Mouse (Mus musculus) mammary gland, adult 2 months (tissue): ENCODE results near the gene Cox18. TPM values are rescaled to one million over a fixed set of nuclear protein-coding genes. Genes with fewer than 3 reads are reported as not detected.

Source experiments
- polyA plus RNA-seq: library from polyadenylated mRNA; depleted of rRNA; stranded (reverse); fragments of >200 nt; gene quantifications from 2 replicates; pipeline ENCODE4 v1.2.3, GENCODE M21; 2012; ENCODE audit warnings: low replicate concordance; rRNA removed

Gene Cox18
- polyA plus RNA-seq, result 27.4 and 41.6 TPM in 2 replicates

GRCm38 (mm10) chr5:90223534-90224381, at the start of gene Cox18:
TSS of gene Cox18 (minus strand) at chr5:90224001.

Other genes starting within 250 kb of the Cox18 start
- gene Ankrd17, start 142.6 kb upstream of the Cox18 start, polyA plus RNA-seq, result 20.2 and 44.3 TPM in 2 replicates
- gene Gm9958, start 143.2 kb upstream of the Cox18 start, polyA plus RNA-seq, result 0.82 and 2.7 TPM in 2 replicates
- 8.5 and 61.5 TPM in 2 replicates for gene Alb, start 236.9 kb upstream of the Cox18 start, polyA plus RNA-seq